Mouse (Mus musculus): ENCODE results near the gene Ago1.

Gene Ago1

DNA sequence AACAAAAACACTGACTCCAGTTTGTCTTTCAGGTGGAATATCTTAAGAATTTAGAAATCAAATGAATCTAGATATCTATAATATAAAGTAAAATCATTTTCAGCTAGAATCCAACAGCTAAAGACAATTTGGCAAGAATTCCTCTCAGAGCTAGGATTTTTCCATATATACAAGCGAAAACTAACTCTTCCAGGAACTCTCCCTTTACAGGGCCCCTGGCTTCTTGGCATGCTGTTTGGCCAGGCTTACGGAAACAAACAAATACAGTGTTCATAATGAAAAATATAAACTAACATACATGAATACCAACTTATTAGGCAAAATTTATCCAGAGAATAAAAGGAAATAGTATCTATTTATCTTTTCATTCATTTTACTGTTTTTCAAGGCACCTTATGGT, 44.5 kb downstream of the Ago1 start:
- DNase-seq (ENCODE audit: extremely low spot score, low read depth, low spot score): no peak

DNA sequence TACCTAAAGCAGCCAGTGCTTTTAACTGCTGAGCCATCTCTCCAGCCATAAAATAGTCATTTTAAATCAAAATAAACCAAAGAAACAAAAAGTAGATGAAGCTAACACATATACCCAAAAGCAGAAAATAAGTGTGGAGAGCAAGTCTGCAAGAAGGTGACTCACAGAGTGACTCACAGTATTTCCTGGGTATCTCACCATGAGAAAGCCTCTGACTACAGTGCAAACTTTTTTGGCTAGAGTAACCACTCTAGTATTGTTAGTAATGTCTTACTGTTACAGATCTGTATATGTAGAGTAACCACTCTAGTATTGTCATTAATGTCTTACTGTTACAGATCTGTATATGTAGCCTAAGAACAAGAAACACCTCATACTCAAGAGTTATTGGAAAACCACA, 52.7 kb downstream of the Ago1 start:
- no peak for DNase-seq (ENCODE audit: extremely low spot score, low read depth, low spot score)

DNA sequence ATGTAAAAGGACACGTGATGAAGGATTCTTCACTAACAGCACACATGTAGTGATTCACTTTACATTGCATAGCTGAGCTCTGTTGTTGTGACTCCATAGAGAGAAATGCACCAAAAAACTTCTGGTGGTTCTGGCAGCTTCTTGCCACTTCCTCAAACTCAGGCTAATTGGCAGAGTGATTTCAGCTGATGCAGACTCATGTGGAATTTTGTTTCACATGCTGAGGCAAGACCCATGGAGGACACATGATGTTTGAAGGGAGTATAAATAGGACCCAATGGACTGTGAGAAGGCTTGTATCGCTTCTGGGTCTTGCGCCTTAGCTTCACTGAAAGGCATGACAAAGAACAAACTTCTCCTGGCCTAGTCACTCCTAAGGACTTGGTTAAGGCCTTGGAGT, 55.9 kb downstream of the Ago1 start:
- DNase-seq (ENCODE audit: extremely low spot score, low read depth, low spot score): no peak
